Mouse (Mus musculus) lung, embryonic 16.5 days (tissue): ENCODE measurements around the gene Lgalsl. TPM values are rescaled to one million over a fixed set of nuclear protein-coding genes. Genes with fewer than 3 reads are reported as not detected.

Experiments
- ATAC-seq: fragments of 200-750 bp; cut with Nextera tagmentation; 2 replicates; pipeline ENCODE4 v1.8.0; 2017; ENCODE audit warnings: low read depth, mild to moderate bottlenecking, moderate library complexity
- H3K27ac ChIP-seq: fragments of 300-500 bp; sonication (generic); 2 replicates; pipeline ENCODE4 v1.5.1; 2014; ENCODE audit warnings: mild to moderate bottlenecking, control low read depth, low read length
- H3K27me3 ChIP-seq: fragments of 300-500 bp; sonication (generic); 2 replicates; pipeline ENCODE4 v1.6.1; 2014; ENCODE audit warnings: low read depth, low read length, mixed read lengths; ENCODE audit not compliant: control insufficient read depth, insufficient read depth
- H3K36me3 ChIP-seq: fragments of 300-500 bp; sonication (generic); 2 replicates; pipeline ENCODE4 v1.6.1; 2014; ENCODE audit warnings: low read length; ENCODE audit not compliant: control insufficient read depth, insufficient read depth
- H3K4me1 ChIP-seq: fragments of 300-500 bp; sonication (generic); replicated peaks from 2 replicates; pipeline ENCODE4 v1.6.1; 2014; ENCODE audit warnings: low read length, mixed read lengths; ENCODE audit not compliant: control insufficient read depth, insufficient read depth
- H3K4me2 ChIP-seq: fragments of 300-500 bp; sonication (generic); 2 replicates; pipeline ENCODE4 v1.6.1; 2014; ENCODE audit warnings: low read depth, low read length, control low read depth
- H3K4me3 ChIP-seq: fragments of 300-500 bp; sonication (generic); 2 replicates; pipeline ENCODE4 v1.5.1; 2014; ENCODE audit warnings: mild to moderate bottlenecking, low read length, control low read depth
- H3K9ac ChIP-seq: fragments of 300-500 bp; sonication (generic); 2 replicates; pipeline ENCODE4 v1.6.1; 2014; ENCODE audit warnings: low read length, control low read depth
- H3K9me3 ChIP-seq: fragments of 300-500 bp; sonication (generic); 2 replicates; pipeline ENCODE4 v1.6.1; 2016; ENCODE audit warnings: low read length; ENCODE audit not compliant: control insufficient read depth
- WGBS: fragments of 180-500 bp; shearing (Covaris S2); extraction: QIAGEN DNeasy Blood & Tissue Kit; methylation state at CpG from one replicate; pipeline ENCODE4 v1.1.7; 2014; 5-methylcytosine and 5-hydroxymethylcytosine counted together
- polyA plus RNA-seq: library from polyadenylated mRNA; unstranded; fragments of >200 nt; fragmentation: Nextera tagmentation; extraction: Ambion mirVana; gene quantifications from 2 replicates; pipeline ENCODE4 v1.2.1, GENCODE M21; 2015

Lgalsl gene
- polyA plus RNA-seq, 1 experiment from 2014 or later: 51.8 TPM

- no peak overlapping the region for H3K27ac ChIP-seq
- no peaks in the 10 kb centered on the region for H3K9me3 ChIP-seq
- no peak overlapping the region for H3K4me2 ChIP-seq
- H3K4me3 ChIP-seq: no peak overlapping the region
- 75% methylated on average over 5 of the region's 5 CpGs for WGBS
- ATAC-seq: no peak
- peaks cover 27% of the 10 kb centered on the region for H3K4me1 ChIP-seq
- no peaks in the 10 kb centered on the region for H3K27me3 ChIP-seq
- H3K9ac ChIP-seq: no peak overlapping the region
- no peaks in the 10 kb centered on the region for H3K36me3 ChIP-seq
Observed at GRCm38 (mm10) chr11:20862101-20862500, 31.2 kb upstream of the Lgalsl start.

- Histone ChIP-seq H3K9ac (no peak overlapping the region), H3K36me3 (no peaks in the 10 kb centered on the region), H3K27me3 (no peaks in the 10 kb centered on the region), H3K4me1 (peaks cover 27% of the 10 kb centered on the region), H3K9me3 (no peaks in the 10 kb centered on the region), H3K4me2 (no peak overlapping the region), H3K27ac (peak overlapping the region; percentile 13; the same call in 1 of the 2 replicates), H3K4me3 (no peak overlapping the region)
- no peak for ATAC-seq
- 88% methylated on average over 3 of the region's 3 CpGs for WGBS
Observed at GRCm38 (mm10) chr11:20860351-20860750, 29.5 kb upstream of the Lgalsl start.

- ATAC-seq: no peak
- WGBS: 37% methylated on average over 6 of the region's 6 CpGs
- Histone ChIP-seq H3K9ac (no peak overlapping the region), H3K27ac (peak overlapping the region; percentile 99), H3K4me1 (peaks cover 27% of the 10 kb centered on the region), H3K9me3 (no peaks in the 10 kb centered on the region), H3K4me3 (peak overlapping the region; percentile 30), H3K27me3 (no peaks in the 10 kb centered on the region), H3K36me3 (no peaks in the 10 kb centered on the region), H3K4me2 (peak overlapping the region; percentile 52)
Observed at GRCm38 (mm10) chr11:20859858-20860257, 29.0 kb upstream of the Lgalsl start.

GRCm38 (mm10) chr11:20858921-20859668 lies 28.2 kb upstream of the Lgalsl start:
- H3K4me2 ChIP-seq: peak overlapping the region; percentile 52
- no peaks in the 10 kb centered on the region for H3K27me3 ChIP-seq
- H3K4me3 ChIP-seq: peak overlapping the region; percentile 30
- H3K27ac ChIP-seq: peak overlapping the region; percentile 99
- H3K4me1 ChIP-seq: peaks cover 25% of the 10 kb centered on the region
- WGBS: 3% methylated on average over 9 of the region's 9 CpGs
- peak overlapping the region; percentile 26; the same call in 1 of the 2 replicates for H3K9ac ChIP-seq
- peak; percentile 95 for ATAC-seq
- no peaks in the 10 kb centered on the region for H3K36me3 ChIP-seq
- H3K9me3 ChIP-seq: no peaks in the 10 kb centered on the region

- no peaks in the 10 kb centered on the region for H3K9me3 ChIP-seq
- peak overlapping the region; percentile 99 for H3K27ac ChIP-seq
- WGBS: 84% methylated on average over 4 of the region's 4 CpGs
- H3K4me3 ChIP-seq: no peak overlapping the region
- H3K4me1 ChIP-seq: peaks cover 25% of the 10 kb centered on the region
- no peak overlapping the region for H3K9ac ChIP-seq
- no peak overlapping the region for H3K4me2 ChIP-seq
- H3K27me3 ChIP-seq: no peaks in the 10 kb centered on the region
- no peak for ATAC-seq
- H3K36me3 ChIP-seq: no peaks in the 10 kb centered on the region
Observed at GRCm38 (mm10) chr11:20857921-20858320, 27.1 kb upstream of the Lgalsl start.

GRCm38 (mm10) chr11:20854032-20854741 lies 23.3 kb upstream of the Lgalsl start:
- Histone ChIP-seq H3K27me3 (no peaks in the 10 kb centered on the region), H3K27ac (no peak overlapping the region), H3K9me3 (no peaks in the 10 kb centered on the region), H3K4me2 (no peak overlapping the region), H3K4me1 (peaks cover 10% of the 10 kb centered on the region), H3K9ac (no peak overlapping the region), H3K36me3 (no peaks in the 10 kb centered on the region), H3K4me3 (no peak overlapping the region)
- WGBS: 77% methylated on average over 4 of the region's 4 CpGs
- ATAC-seq: no peak

GRCm38 (mm10) chr11:20850196-20850595 lies 19.3 kb upstream of the Lgalsl start:
- Histone ChIP-seq H3K27me3 (no peaks in the 10 kb centered on the region), H3K4me2 (no peak overlapping the region), H3K4me3 (no peak overlapping the region), H3K9ac (no peak overlapping the region), H3K4me1 (no peaks in the 10 kb centered on the region), H3K36me3 (no peaks in the 10 kb centered on the region), H3K27ac (no peak overlapping the region), H3K9me3 (no peaks in the 10 kb centered on the region)
- 100% methylated on average over 1 of the region's 1 CpGs for WGBS
- ATAC-seq: 0 out of 2 replicates have a peak, but pooled peaks have one; percentile 30

GRCm38 (mm10) chr11:20849403-20849802 lies 18.5 kb upstream of the Lgalsl start:
- H3K4me2 ChIP-seq: no peak overlapping the region
- 69% methylated on average over 5 of the region's 5 CpGs for WGBS

GRCm38 (mm10) chr11:20837366-20837765 lies 6.5 kb upstream of the Lgalsl start:
- no peak for ATAC-seq
- 79% methylated on average over 5 of the region's 5 CpGs for WGBS
- H3K27me3 ChIP-seq: no peaks in the 10 kb centered on the region
- H3K9ac ChIP-seq: no peak overlapping the region
- H3K4me3 ChIP-seq: no peak overlapping the region
- H3K4me2 ChIP-seq: no peak overlapping the region
- no peak overlapping the region for H3K27ac ChIP-seq
- H3K9me3 ChIP-seq: no peaks in the 10 kb centered on the region
- no peaks in the 10 kb centered on the region for H3K4me1 ChIP-seq
- no peaks in the 10 kb centered on the region for H3K36me3 ChIP-seq

More at GRCm38 (mm10) chr11:20849403-20849802, 18.5 kb upstream of the Lgalsl start:
- H3K9me3 ChIP-seq: no peaks in the 10 kb centered on the region
- no peaks in the 10 kb centered on the region for H3K4me1 ChIP-seq
- H3K27me3 ChIP-seq: no peaks in the 10 kb centered on the region
- H3K4me3 ChIP-seq: no peak overlapping the region
- H3K36me3 ChIP-seq: no peaks in the 10 kb centered on the region
- no peak overlapping the region for H3K27ac ChIP-seq
- ATAC-seq: no peak
- no peak overlapping the region for H3K9ac ChIP-seq
